Mouse (Mus musculus) limb, embryonic 14.5 days (tissue): ENCODE results near the gene Plch1. TPM values are rescaled to one million over a fixed set of nuclear protein-coding genes. Genes with fewer than 3 reads are reported as not detected.

Experiments
- ATAC-seq: fragments of 200-750 bp; cut with Nextera tagmentation; 2 replicates; pipeline ENCODE4 v1.8.0; 2017; ENCODE audit warnings: low read depth, moderate number of reproducible peaks, moderate TSS enrichment; ENCODE audit not compliant: low FRiP score
- DNase-seq: peaks from one replicate; pipeline ENCODE4 v3.0.0-alpha.2; 2015; ENCODE audit warnings: low spot score
- H3K27ac ChIP-seq: fragments of 300-500 bp; sonication (generic); replicated peaks from 2 replicates; pipeline ENCODE4 v1.5.1; 2014; ENCODE audit warnings: low read depth, mild to moderate bottlenecking, low read length, moderate library complexity, mixed read lengths
- H3K27me3 ChIP-seq: fragments of 300-500 bp; sonication (generic); 2 replicates; pipeline ENCODE4 v1.6.1; 2014; ENCODE audit warnings: low read length, mixed read lengths; ENCODE audit not compliant: control insufficient read depth, insufficient read depth
- H3K36me3 ChIP-seq: fragments of 300-500 bp; sonication (generic); 2 replicates; pipeline ENCODE4 v1.6.1; 2014; ENCODE audit warnings: mild to moderate bottlenecking, low read length, moderate library complexity, mixed read lengths; ENCODE audit not compliant: control insufficient read depth, insufficient read depth
- H3K4me1 ChIP-seq: fragments of 300-500 bp; sonication (generic); 2 replicates; pipeline ENCODE4 v1.6.1; 2014; ENCODE audit warnings: antibody characterized with exemption, low read length, mixed read lengths; ENCODE audit not compliant: control insufficient read depth, insufficient read depth
- H3K4me2 ChIP-seq: fragments of 300-500 bp; sonication (generic); replicated peaks from 2 replicates; pipeline ENCODE4 v1.6.1; 2014; ENCODE audit warnings: low read depth, mild to moderate bottlenecking, low read length, moderate library complexity; ENCODE audit not compliant: severe bottlenecking
- H3K4me3 ChIP-seq: fragments of 300-500 bp; sonication (generic); replicated peaks from 2 replicates; pipeline ENCODE4 v1.5.1; 2014; ENCODE audit warnings: low read length
- H3K9ac ChIP-seq: fragments of 300-500 bp; sonication (generic); 2 replicates; pipeline ENCODE4 v1.6.1; 2014; ENCODE audit warnings: mild to moderate bottlenecking, low read depth, low read length, moderate library complexity; ENCODE audit not compliant: severe bottlenecking
- H3K9me3 ChIP-seq: fragments of 300-500 bp; sonication (generic); 2 replicates; pipeline ENCODE4 v1.6.1; 2016; ENCODE audit warnings: low read length; ENCODE audit not compliant: control insufficient read depth
- POLR2A ChIP-seq: fragments of 200-500 bp; IDR thresholded peaks from 2 replicates; pipeline ENCODE4 v1.8.0; 2012; ENCODE audit warnings: inconsistent platforms, mild to moderate bottlenecking, moderate library complexity, borderline replicate concordance; ENCODE audit not compliant: insufficient read depth, insufficient read length; ENCODE audit errors: extremely low read depth
- WGBS: fragments of 180-500 bp; shearing (Covaris S2); extraction: QIAGEN DNeasy Blood & Tissue Kit; methylation state at CpG from one replicate; pipeline ENCODE4 v1.1.7; 2014; 5-methylcytosine and 5-hydroxymethylcytosine counted together
- polyA plus RNA-seq, 2 experiments: library from polyadenylated mRNA; depleted of rRNA in 1 of 2; stranded (reverse) in 1 of 2; unstranded in 1 of 2; fragments of >200 nt; fragmentation: Nextera tagmentation in 1 of 2; extraction: Ambion mirVana in 1 of 2; gene quantifications; 2 replicates each; pipeline versions ENCODE4 v1.2.1 to v1.2.3; 2012 to 2014

Plch1 gene
- polyA plus RNA-seq, 2 experiments: 1.1 to 2.0 TPM

- ATAC-seq: no peak
Measured at GRCm38 (mm10) chr3:63852828-63853227, 46.4 kb downstream of the Plch1 start.

DNA sequence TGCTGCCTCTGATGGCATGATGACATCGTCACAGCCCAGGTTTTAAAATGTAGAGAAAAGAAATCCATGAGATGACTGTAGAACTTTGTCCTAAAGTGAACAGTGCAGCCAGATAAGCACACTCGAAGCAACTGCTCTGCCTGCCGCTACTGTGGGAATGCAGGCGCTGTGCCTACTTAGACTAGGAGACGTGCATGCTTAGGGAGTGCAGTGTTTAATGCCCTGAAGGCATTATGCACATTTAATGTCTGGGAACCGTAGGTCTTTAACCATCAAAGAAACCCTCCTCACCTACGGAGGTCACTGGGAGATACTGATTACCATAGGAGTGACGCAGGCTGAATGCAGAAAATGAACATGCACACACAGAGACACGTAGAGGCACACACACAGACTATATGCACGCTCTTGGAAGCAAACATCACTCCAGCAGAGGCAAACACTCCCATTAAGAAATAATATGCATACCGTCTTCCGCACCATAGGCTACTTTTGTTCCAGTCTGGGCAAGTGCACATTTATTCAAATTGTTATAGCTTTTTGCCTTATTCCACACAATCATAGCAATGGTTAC, 48.1 kb downstream of the Plch1 start:
- no peak overlapping the region for H3K27ac ChIP-seq
- ATAC-seq: no peak
- no peaks in the 10 kb centered on the region for H3K4me1 ChIP-seq
- H3K9ac ChIP-seq: no peak overlapping the region
- DNase-seq: no peak
- no peaks in the 10 kb centered on the region for H3K36me3 ChIP-seq
- WGBS: 39% methylated on average over 12 of the region's 12 CpGs
- no peak for TF ChIP-seq POLR2A
- H3K9me3 ChIP-seq: no peaks in the 10 kb centered on the region
- H3K4me3 ChIP-seq: no peak overlapping the region; the same call in 1 of the 2 replicates
- no peaks in the 10 kb centered on the region for H3K27me3 ChIP-seq
- H3K4me2 ChIP-seq: peak overlapping the region; percentile 21; the same call in 1 of the 2 replicates

More at GRCm38 (mm10) chr3:63852828-63853227, 46.4 kb downstream of the Plch1 start:
- no peaks in the 10 kb centered on the region for H3K9me3 ChIP-seq
- no peaks in the 10 kb centered on the region for H3K4me1 ChIP-seq
- H3K36me3 ChIP-seq: no peaks in the 10 kb centered on the region
- no peak for DNase-seq
- H3K4me3 ChIP-seq: no peak overlapping the region
- H3K4me2 ChIP-seq: no peak overlapping the region
- H3K9ac ChIP-seq: no peak overlapping the region
- TF ChIP-seq POLR2A: no peak
- no peak overlapping the region for H3K27ac ChIP-seq
- WGBS: 66% methylated on average over 5 of the region's 5 CpGs
- H3K27me3 ChIP-seq: no peaks in the 10 kb centered on the region

GRCm38 (mm10) chr3:63849765-63850346, 49.4 kb downstream of the Plch1 start:
- no peak for ATAC-seq
- no peak for TF ChIP-seq POLR2A

DNA sequence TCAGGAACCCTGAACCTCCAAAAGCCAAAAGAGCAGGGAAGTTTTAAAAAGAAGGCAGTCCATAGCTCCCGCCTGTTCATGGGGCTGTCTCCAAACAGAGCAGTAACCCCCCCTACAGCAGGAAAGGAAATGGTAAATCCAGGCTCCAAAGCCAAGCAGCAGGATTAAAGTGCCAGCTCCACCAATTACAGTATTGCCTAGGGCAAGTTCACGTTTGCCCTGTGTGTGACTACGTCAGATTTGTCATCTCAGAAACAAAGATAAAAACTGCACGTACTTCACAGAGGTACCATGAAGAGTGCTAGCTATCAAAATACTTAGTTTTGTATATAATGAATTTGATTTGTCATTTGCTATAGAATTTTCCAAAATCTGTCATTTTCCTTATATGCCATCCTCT, 55.1 kb downstream of the Plch1 start:
- Histone ChIP-seq H3K27ac (no peak overlapping the region), H3K4me3 (no peak overlapping the region), H3K27me3 (no peaks in the 10 kb centered on the region), H3K36me3 (no peaks in the 10 kb centered on the region), H3K4me2 (no peak overlapping the region), H3K9me3 (no peaks in the 10 kb centered on the region), H3K4me1 (no peaks in the 10 kb centered on the region), H3K9ac (no peak overlapping the region)
- DNase-seq (no peak), ATAC-seq (no peak)
- no peak for TF ChIP-seq POLR2A
- 15% methylated on average over 4 of the region's 4 CpGs for WGBS

More at GRCm38 (mm10) chr3:63849765-63850346, 49.4 kb downstream of the Plch1 start:
- Histone ChIP-seq H3K4me2 (no peak overlapping the region), H3K27ac (no peak overlapping the region), H3K4me1 (no peaks in the 10 kb centered on the region), H3K4me3 (no peak overlapping the region), H3K36me3 (no peaks in the 10 kb centered on the region), H3K9me3 (no peaks in the 10 kb centered on the region), H3K9ac (no peak overlapping the region), H3K27me3 (no peaks in the 10 kb centered on the region)
- no peak for DNase-seq
- WGBS: 70% methylated on average over 10 of the region's 10 CpGs

DNA sequence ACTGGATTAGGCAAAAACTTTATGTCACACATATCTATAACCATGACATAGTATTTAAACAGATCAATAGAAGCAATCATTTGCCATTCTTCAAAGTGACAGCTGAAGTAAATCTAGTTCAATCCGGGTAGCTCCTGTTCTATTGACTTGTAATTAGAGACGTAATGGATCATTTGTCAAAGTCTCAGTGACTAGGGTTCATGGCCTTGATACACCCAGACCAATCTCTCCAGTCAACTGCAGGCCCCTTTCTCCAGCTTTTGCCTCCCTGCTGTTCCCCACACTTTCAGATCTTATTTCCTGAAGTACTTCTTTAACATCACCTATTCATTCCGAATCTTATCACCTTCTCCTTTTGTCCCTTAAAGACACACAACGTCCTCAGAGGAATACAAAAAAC, 56.8 kb downstream of the Plch1 start:
- Histone ChIP-seq H3K4me2 (no peak overlapping the region), H3K4me1 (no peaks in the 10 kb centered on the region), H3K4me3 (no peak overlapping the region), H3K27ac (no peak overlapping the region), H3K9me3 (no peaks in the 10 kb centered on the region), H3K9ac (no peak overlapping the region), H3K36me3 (no peaks in the 10 kb centered on the region), H3K27me3 (no peaks in the 10 kb centered on the region)
- no peak for TF ChIP-seq POLR2A
- DNase-seq: no peak
- WGBS: 65% methylated on average over 4 of the region's 4 CpGs
- ATAC-seq: no peak
